9 mouse cellular contexts compared by ENCODE assay signal in genomic region chr2:104130969-104131368, GRCm38 (mm10). TPM values are rescaled to one million over a fixed set of nuclear protein-coding genes. Genes with fewer than 3 reads are reported as not detected.
DNase-seq lines count a peak whose midpoint lies in the region; ATAC-seq lines count a peak whose summit lies in the region.
"Had no signal": no experiment of that assay in that cellular context is flagged by ENCODE, and none has a peak within 500 bp of the region (broad histone marks: within the 10 kb centered on the region; RNA-seq: fewer than 3 reads in every experiment).

No protein-coding gene starts in this region.

- H3K27ac ChIP-seq in embryonic facial prominence, embryonic 11.5 days (replicated peaks; ENCODE audit: low read depth, low read length): no peak overlapping the region

- no peak overlapping the region for H3K9ac ChIP-seq in embryonic facial prominence, embryonic 11.5 days (replicated peaks; ENCODE audit: low read length)

- H3K4me1 ChIP-seq in embryonic facial prominence, embryonic 11.5 days (ENCODE audit: control insufficient read depth, insufficient read depth, low read length): no peaks in the 10 kb centered on the region

- H3K4me2 ChIP-seq in embryonic facial prominence, embryonic 11.5 days (ENCODE audit: low read depth, low read length): no peak overlapping the region

- intact Hi-C loops in left cerebral cortex, postnatal 4 days (cut with DNase I): loop anchor here (5.0 kb wide), 2 partner anchors 291 to 451 kb away; no protein-coding TSS in a partner anchor

- H3K36me3 ChIP-seq in embryonic facial prominence, embryonic 11.5 days (replicated peaks; ENCODE audit: control insufficient read depth, insufficient read depth, low read depth, low read length): no peaks in the 10 kb centered on the region

- H3K4me3 ChIP-seq in embryonic facial prominence, embryonic 11.5 days (ENCODE audit: low read depth, low read length): no peak overlapping the region

- H3K27me3 ChIP-seq in embryonic facial prominence, embryonic 11.5 days (ENCODE audit: control insufficient read depth, insufficient read depth, low read length): no peaks in the 10 kb centered on the region

- no peak for ATAC-seq in embryonic facial prominence, embryonic 11.5 days (replicated peaks; ENCODE audit: insufficient number of reproducible peaks, low FRiP score, low TSS enrichment, low read depth)

- DNase-seq in cerebellum, postnatal 10 days: peak; percentile 65 to 67
- no peak for DNase-seq in cerebellum, adult 9-11 months
- DNase-seq in left cerebral cortex, postnatal 4 days: peak; percentile 48
- DNase-seq in left cerebral cortex, adult 18-20 months (ENCODE audit: low spot score in 2 of 2): no peak
- peak; percentile 39 for DNase-seq in embryonic facial prominence, embryonic 11.5 days (ENCODE audit: low spot score)
- DNase-seq in naive thymus-derived CD4-positive, alpha-beta T cell, adult 2 months (ENCODE audit: low read depth): peak; percentile 40
- no peak for DNase-seq in T-cell, adult 2 months (ENCODE audit: low spot score)
- DNase-seq in left cerebral cortex, adult 9 months (ENCODE audit: low spot score in 2 of 2): no peak

- WGBS in embryonic facial prominence, embryonic 11.5 days: 62% methylated on average over 3 of the region's 3 CpGs

- no peaks in the 10 kb centered on the region for H3K9me3 ChIP-seq in embryonic facial prominence, embryonic 11.5 days (replicated peaks; ENCODE audit: control insufficient read depth, low read length)

RNA-seq across cellular contexts. Expression of gene A930018P22Rik, which starts 8.4 kb away (rescaled TPM):
- not detected for total RNA-seq in left cerebral cortex, postnatal 4 days (2021)
- not detected for total RNA-seq in left cerebral cortex, adult 18-20 months (2021)
- not detected in 2 replicates for polyA plus RNA-seq in embryonic facial prominence, embryonic 11.5 days (2014; fragmentation: Nextera tagmentation; extraction: Ambion mirVana)
- polyA plus RNA-seq: large intestine, adult 2 months had no signal

RNA-seq across cellular contexts. Expression of gene Cd59a, which starts 35.4 kb away (rescaled TPM):
- total RNA-seq in left cerebral cortex, postnatal 4 days (2021): 1 to 10 TPM; 1.6 to 2.5 TPM
- total RNA-seq in left cerebral cortex, adult 18-20 months (2021): 1 to 10 TPM; 3.9 to 6.2 TPM
- polyA plus RNA-seq in embryonic facial prominence, embryonic 11.5 days (2014; fragmentation: Nextera tagmentation; extraction: Ambion mirVana): 21.3 and 27.3 TPM in 2 replicates

Comparison
In these comparisons a context has a peak if more than half of its experiments do, and no peak if none do; other contexts are left out.
1. DNase-seq: peak in cerebellum, postnatal 10 days (2 of 2), left cerebral cortex, postnatal 4 days (single experiment), embryonic facial prominence, embryonic 11.5 days (single experiment) and naive thymus-derived CD4-positive, alpha-beta T cell, adult 2 months (single experiment); none in cerebellum, adult 9-11 months (single experiment), left cerebral cortex, adult 18-20 months (0 of 2), T-cell, adult 2 months (single experiment) and left cerebral cortex, adult 9 months (0 of 2).